Mouse (Mus musculus) brain, embryonic 14.5 days (tissue): ENCODE data around the gene A230072I06Rik.

Experiments used
- CTCF ChIP-seq: fragments of 200-500 bp; IDR thresholded peaks from 2 replicates; pipeline ENCODE4 v1.5.1; 2012; ENCODE audit warnings: inconsistent platforms, mild to moderate bottlenecking, moderate library complexity, borderline replicate concordance; ENCODE audit not compliant: insufficient read depth, insufficient read length; ENCODE audit errors: extremely low read depth
- POLR2A ChIP-seq: fragments of 200-500 bp; IDR thresholded peaks from 2 replicates; pipeline ENCODE4 v1.6.1; 2012; ENCODE audit warnings: mild to moderate bottlenecking, inconsistent platforms, borderline replicate concordance; ENCODE audit not compliant: poor library complexity, insufficient read depth, insufficient read length, severe bottlenecking; ENCODE audit errors: extremely low read depth

DNA sequence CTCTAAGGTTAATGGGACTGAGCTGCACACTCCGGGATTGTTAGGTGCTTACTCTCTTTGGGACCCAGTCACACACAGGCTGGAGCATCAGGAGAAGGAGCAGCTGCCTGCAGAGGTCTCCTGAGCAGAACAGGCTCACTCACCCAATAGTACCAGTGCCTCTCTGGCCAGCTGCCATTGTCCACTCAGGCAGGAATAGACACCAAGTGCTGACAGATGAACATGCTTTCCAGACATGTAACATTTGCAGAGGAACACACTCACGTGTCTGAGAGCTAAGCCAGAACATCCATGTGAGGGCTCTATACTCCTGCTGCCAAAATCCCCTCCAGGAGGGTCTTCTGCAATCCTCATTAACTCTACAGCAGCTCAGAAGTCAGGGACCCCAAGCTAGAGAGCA, 18.7 kb upstream of the A230072I06Rik start:
- TF ChIP-seq CTCF (no peak), POLR2A (no peak)
